In genomic region chr15:77276838-77277725, GRCm38 (mm10) we compare ENCODE assay signal across 10 mouse cellular contexts. TPM values are rescaled to one million over a fixed set of nuclear protein-coding genes. Genes with fewer than 3 reads are reported as not detected.
A peak's percentile ranks its signal among the peaks of the same experiment; 100 is the strongest.
DNase-seq lines count a peak whose midpoint lies in the region; ATAC-seq and TF ChIP-seq lines count a peak whose summit lies in the region.
"Had no signal": no experiment of that assay in that cellular context is flagged by ENCODE, and none has a peak within 500 bp of the region (broad histone marks: within the 10 kb centered on the region; RNA-seq: fewer than 3 reads in every experiment).

No protein-coding gene starts in this region.

- DNase-seq in embryo, embryonic 10 days (ENCODE audit: low spot score): peak; percentile 68
- DNase-seq in embryo, embryonic 9.5 days (ENCODE audit: extremely low spot score): no peak
- no peak for DNase-seq in left cerebral cortex, adult 2 months (ENCODE audit: extremely low spot score in 1 of 2, low spot score in 2 of 2)
- no peak for DNase-seq in left cerebral cortex, postnatal 36 days (ENCODE audit: low spot score in 2 of 2)
- DNase-seq in brain, adult 2 months (ENCODE audit: low read depth, low spot score): peak; percentile 43
- no peak for DNase-seq in cerebellum, adult 11-12 months
- no peak for DNase-seq in right cerebral cortex, postnatal 14 days

- no peak overlapping the region for H3K27ac ChIP-seq in left cerebral cortex, adult 2 months
- H3K27ac ChIP-seq: forebrain, embryonic 10.5 days had no signal

- no peak overlapping the region for H3K4me3 ChIP-seq in left cerebral cortex, adult 2 months
- H3K4me3 ChIP-seq: forebrain, embryonic 10.5 days had no signal

- ATAC-seq in megakaryocyte progenitor cell, adult 5-6 weeks (replicated peaks; ENCODE audit: poor library complexity): peak; percentile 44; the same call in 1 of the 2 replicates
- ATAC-seq: hindbrain, embryonic 16.5 days had no signal

- intact Hi-C loops in left cerebral cortex, adult 2 months (cut with DNase I): no loop called here
- intact Hi-C loops in left cerebral cortex, postnatal 36 days (cut with DNase I): no loop called here

- peak; percentile 34 for TF ChIP-seq CTCF in left cerebral cortex, adult 2 months (IDR thresholded peaks at IDR 0.05)

RNA-seq across cellular contexts. Expression of gene Rbfox2, which starts 29.7 kb away (rescaled TPM):
- 100 to 1,000 TPM; 248 to 258 TPM for total RNA-seq in left cerebral cortex, adult 2 months (2021)
- total RNA-seq in left cerebral cortex, postnatal 36 days (2021): 100 to 1,000 TPM; 217 to 276 TPM
- total RNA-seq in megakaryocyte progenitor cell, adult 5-6 weeks (2015): 0.22 and 0.32 TPM in 2 replicates
- total RNA-seq in megakaryocyte progenitor cell, adult 5-6 weeks (2017): 0.54 and 0.87 TPM in 2 replicates

Comparison
In these comparisons a context has a peak if more than half of its experiments do, and no peak if none do; other contexts are left out.
1. DNase-seq: peak in embryo, embryonic 10 days (single experiment) and brain, adult 2 months (single experiment); none in embryo, embryonic 9.5 days (single experiment), left cerebral cortex, adult 2 months (0 of 2), left cerebral cortex, postnatal 36 days (0 of 2), cerebellum, adult 11-12 months (single experiment) and right cerebral cortex, postnatal 14 days (single experiment).
2. RNA of gene Rbfox2, which starts 29.7 kb away (total RNA-seq): 217 to 276 TPM in left cerebral cortex, postnatal 36 days and 248 to 258 TPM in left cerebral cortex, adult 2 months; 0.22 to 0.87 TPM in megakaryocyte progenitor cell, adult 5-6 weeks; every median in the first group is over 100 times any median in the second.